ENCODE assay signal across 9 mouse cellular contexts in genomic region chr1:163910343-163910742, GRCm38 (mm10). TPM values are rescaled to one million over a fixed set of nuclear protein-coding genes. Genes with fewer than 3 reads are reported as not detected.
DNase-seq lines count a peak whose midpoint lies in the region; ATAC-seq and TF ChIP-seq lines count a peak whose summit lies in the region.
"Had no signal": no experiment of that assay in that cellular context is flagged by ENCODE, and none has a peak within 500 bp of the region (broad histone marks: within the 10 kb centered on the region; RNA-seq: fewer than 3 reads in every experiment).

No protein-coding gene starts in this region.

- no peaks in the 10 kb centered on the region for H3K27me3 ChIP-seq in heart, embryonic 11.5 days (ENCODE audit: control insufficient read depth, insufficient read depth, low read length)
- no peaks in the 10 kb centered on the region for H3K27me3 ChIP-seq in Patski
- no peaks in the 10 kb centered on the region for H3K27me3 ChIP-seq in forebrain, postnatal 0 days (ENCODE audit: insufficient read depth, low read length)
- H3K27me3 ChIP-seq in liver, postnatal 0 days (ENCODE audit: insufficient read depth, low read length), result no peaks in the 10 kb centered on the region
- H3K27me3 ChIP-seq: limb, embryonic 12.5 days had no signal

- no peaks in the 10 kb centered on the region for H3K4me1 ChIP-seq in heart, embryonic 11.5 days (ENCODE audit: control insufficient read depth, insufficient read depth, low read length)
- H3K4me1 ChIP-seq in forebrain, postnatal 0 days (ENCODE audit: insufficient read depth), result no peaks in the 10 kb centered on the region
- H3K4me1 ChIP-seq in liver, postnatal 0 days (ENCODE audit: insufficient read depth), result no peaks in the 10 kb centered on the region

- H3K4me2 ChIP-seq in heart, embryonic 11.5 days, result no peak overlapping the region
- H3K4me2 ChIP-seq in forebrain, postnatal 0 days (ENCODE audit: low read depth), result no peak overlapping the region
- no peak overlapping the region for H3K4me2 ChIP-seq in liver, postnatal 0 days (ENCODE audit: low read depth, low read length)
- H3K4me2 ChIP-seq: limb, embryonic 12.5 days had no signal

- no peak overlapping the region for H3K27ac ChIP-seq in heart, embryonic 11.5 days (ENCODE audit: low read depth, low read length)
- H3K27ac ChIP-seq in forebrain, postnatal 0 days (ENCODE audit: low read depth, low read length), result no peak overlapping the region
- H3K27ac ChIP-seq in liver, postnatal 0 days (ENCODE audit: low read depth), result no peak overlapping the region
- H3K27ac ChIP-seq: limb, embryonic 12.5 days had no signal

- no peak for ATAC-seq in heart, embryonic 11.5 days (replicated peaks; ENCODE audit: insufficient number of reproducible peaks, low FRiP score, low TSS enrichment)
- ATAC-seq in Patski, result no peak
- ATAC-seq in forebrain, postnatal 0 days, result peak; percentile 76
- ATAC-seq in liver, postnatal 0 days, result no peak

- H3K9ac ChIP-seq in heart, embryonic 11.5 days (ENCODE audit: low read depth, low read length), result no peak overlapping the region
- no peak overlapping the region for H3K9ac ChIP-seq in forebrain, postnatal 0 days
- no peak overlapping the region for H3K9ac ChIP-seq in liver, postnatal 0 days (replicated peaks)
- H3K9ac ChIP-seq: limb, embryonic 12.5 days had no signal

- H3K9me3 ChIP-seq in heart, embryonic 11.5 days (replicated peaks; ENCODE audit: control insufficient read depth, low read length), result no peaks in the 10 kb centered on the region
- H3K9me3 ChIP-seq in forebrain, postnatal 0 days (ENCODE audit: low read length), result no peaks in the 10 kb centered on the region
- no peaks in the 10 kb centered on the region for H3K9me3 ChIP-seq in liver, postnatal 0 days (ENCODE audit: low read length)
- H3K9me3 ChIP-seq: limb, embryonic 12.5 days had no signal

- peak; percentile 69 for TF ChIP-seq CTCF in Patski (IDR thresholded peaks at IDR 0.05)
- peak; percentile 83 for TF ChIP-seq CTCF in forebrain, postnatal 0 days (IDR thresholded peaks at IDR 0.05; ENCODE audit: low read depth)
- TF ChIP-seq CTCF in liver, postnatal 0 days (IDR thresholded peaks at IDR 0.05; ENCODE audit: low read depth), result peak; percentile 80

- peak; percentile 66 for DNase-seq in heart, adult 8-10 months (ENCODE audit: low spot score)
- peak; percentile 66 for DNase-seq in A20 (ENCODE audit: low read depth, low spot score)
- DNase-seq in Patski (ENCODE audit: low read depth, low spot score), result no peak
- peak; percentile 83 for DNase-seq in forebrain, postnatal 0 days
- no peak for DNase-seq in liver, postnatal 0 days
- peak; percentile 57 for DNase-seq in skeletal muscle tissue, adult 2 months (ENCODE audit: low read depth, low spot score)
- DNase-seq in ovary, adult 18-20 months (ENCODE audit: low spot score), result no peak

- in situ Hi-C loops in Patski (cut with MboI; ENCODE audit: low pct_unique_long_range_greater_than_20kb), result loop anchor here (5.0 to 25.0 kb wide), 2 partner anchors 818 to 1023 kb away; partner anchors contain the start of gene Fmo2

- 2% methylated on average over 2 of the region's 2 CpGs for WGBS in heart, embryonic 11.5 days (ENCODE audit: insufficient replicate concordance)
- WGBS in forebrain, postnatal 0 days, result 2% methylated on average over 2 of the region's 2 CpGs
- 6% methylated on average over 2 of the region's 2 CpGs for WGBS in liver, postnatal 0 days (ENCODE audit: insufficient replicate concordance)

- TF ChIP-seq EP300 in liver, postnatal 0 days (IDR thresholded peaks at IDR 0.05; ENCODE audit: low read depth), result no peak

- no peak overlapping the region for H3K4me3 ChIP-seq in heart, embryonic 11.5 days (ENCODE audit: low read depth, low read length)
- no peak overlapping the region for H3K4me3 ChIP-seq in forebrain, postnatal 0 days (ENCODE audit: low read depth, low read length)
- H3K4me3 ChIP-seq in liver, postnatal 0 days (ENCODE audit: low read depth, low read length), result no peak overlapping the region
- H3K4me3 ChIP-seq: limb, embryonic 12.5 days had no signal

- POLR2A ChIA-PET in Patski (lab: Charles Lee), result interaction anchor here (0.6 kb wide), 1 partner anchor 230 kb away, joined by 3 read pairs; no protein-coding TSS in a partner anchor

- H3K36me3 ChIP-seq in heart, embryonic 11.5 days (ENCODE audit: control insufficient read depth, insufficient read depth, low read length), result no peaks in the 10 kb centered on the region
- peaks cover 12% of the 10 kb centered on the region; the same call in 1 of the 2 replicates for H3K36me3 ChIP-seq in forebrain, postnatal 0 days (ENCODE audit: insufficient read depth)
- no peaks in the 10 kb centered on the region for H3K36me3 ChIP-seq in liver, postnatal 0 days (replicated peaks; ENCODE audit: insufficient read depth, low read length)
- H3K36me3 ChIP-seq: limb, embryonic 12.5 days had no signal

- CTCF ChIA-PET in Patski (lab: Charles Lee), result interaction anchor here (0.8 to 1.6 kb wide), 13 partner anchors 10 to 764 kb away, joined by 3 to 15 read pairs (median 3); no protein-coding TSS in a partner anchor

RNA-seq across cellular contexts. Expression of gene Scyl3, which starts 18.6 kb away (rescaled TPM):
- total RNA-seq in heart, adult 8-10 months (2022), result 1 to 10 TPM; 4.5 to 5.8 (median 5.4) TPM
- polyA plus RNA-seq in heart, embryonic 11.5 days (2014; fragmentation: Nextera tagmentation; extraction: Ambion mirVana), result 11.9 and 14.0 TPM in 2 replicates
- polyA plus RNA-seq in Patski (2021), result 21.6 TPM
- total RNA-seq in forebrain, postnatal 0 days (2014; rRNA removed), result 17.1 and 29.6 TPM in 2 replicates
- polyA plus RNA-seq in forebrain, postnatal 0 days (2015; fragmentation: Nextera tagmentation; extraction: Ambion mirVana), result 9.0 and 11.3 TPM in 2 replicates
- polyA plus RNA-seq in liver, postnatal 0 days (2015; fragmentation: Nextera tagmentation; extraction: Ambion mirVana), result 9.6 and 10.0 TPM in 2 replicates

Comparison
In these comparisons a context has a peak if more than half of its experiments do, and no peak if none do; other contexts are left out.
1. DNase-seq: peak in heart, adult 8-10 months (single experiment), A20 (single experiment), forebrain, postnatal 0 days (single experiment) and skeletal muscle tissue, adult 2 months (single experiment); none in Patski (single experiment), liver, postnatal 0 days (single experiment) and ovary, adult 18-20 months (single experiment).
2. Peak in every context shown above with its lines, with median percentiles within 50 percentile points of each other: CTCF ChIP-seq.